Mouse (Mus musculus): ENCODE data around the gene Gm15140. TPM values are rescaled to one million over a fixed set of nuclear protein-coding genes. Genes with fewer than 3 reads are reported as not detected.
"Not testable (repeated sequence)": the region's sequence is repeated elsewhere in the genome, so short reads cannot be mapped to it uniquely, and the experiment has no call there.

The Gm15140 gene
- polyA plus RNA-seq (2015; fragmentation: Nextera tagmentation; extraction: Ambion mirVana) = not detected in 2 replicates

GRCm38 (mm10) chrX:154120585-154120984, at the start of gene Gm15140:
Gene Gm15140, minus strand, starts transcription at chrX:154120685.
- H3K9me3 ChIP-seq; H3K4me3 ChIP-seq; H3K27me3 ChIP-seq (replicated peaks); H3K27ac ChIP-seq (replicated peaks); ATAC-seq (ENCODE audit: extremely low read depth, insufficient number of reproducible peaks, low FRiP score, low TSS enrichment); H3K4me1 ChIP-seq; H3K36me3 ChIP-seq; H3K4me2 ChIP-seq; H3K9ac ChIP-seq: not testable (repeated sequence)
- 44% methylated on average over 1 of the region's 1 CpGs for WGBS

Other genes with a start within 250 kb of the Gm15140 start
- gene Samt1, start 108.0 kb downstream of the Gm15140 start, polyA plus RNA-seq (2015; fragmentation: Nextera tagmentation; extraction: Ambion mirVana) = not detected in 2 replicates
- gene 4921511M17Rik, start 86.9 kb downstream of the Gm15140 start, polyA plus RNA-seq (2015; fragmentation: Nextera tagmentation; extraction: Ambion mirVana) = not detected in 2 replicates
- not detected in 2 replicates for gene Gm10057, start 65.6 kb downstream of the Gm15140 start, polyA plus RNA-seq (2015; fragmentation: Nextera tagmentation; extraction: Ambion mirVana)
- gene 4930524N10Rik, start 222.7 kb upstream of the Gm15140 start, polyA plus RNA-seq (2015; fragmentation: Nextera tagmentation; extraction: Ambion mirVana) = not detected in 2 replicates

Measured in heart, embryonic 13.5 days (tissue).